Mouse (Mus musculus): ENCODE measurements around the gene C1qtnf4. TPM values are rescaled to one million over a fixed set of nuclear protein-coding genes. Genes with fewer than 3 reads are reported as not detected.
A peak's percentile ranks its signal among the peaks of the same experiment; 100 is the strongest.

C1qtnf4 gene
- polyA plus RNA-seq, 1 experiment from 2014 or later, result not detected

DNA sequence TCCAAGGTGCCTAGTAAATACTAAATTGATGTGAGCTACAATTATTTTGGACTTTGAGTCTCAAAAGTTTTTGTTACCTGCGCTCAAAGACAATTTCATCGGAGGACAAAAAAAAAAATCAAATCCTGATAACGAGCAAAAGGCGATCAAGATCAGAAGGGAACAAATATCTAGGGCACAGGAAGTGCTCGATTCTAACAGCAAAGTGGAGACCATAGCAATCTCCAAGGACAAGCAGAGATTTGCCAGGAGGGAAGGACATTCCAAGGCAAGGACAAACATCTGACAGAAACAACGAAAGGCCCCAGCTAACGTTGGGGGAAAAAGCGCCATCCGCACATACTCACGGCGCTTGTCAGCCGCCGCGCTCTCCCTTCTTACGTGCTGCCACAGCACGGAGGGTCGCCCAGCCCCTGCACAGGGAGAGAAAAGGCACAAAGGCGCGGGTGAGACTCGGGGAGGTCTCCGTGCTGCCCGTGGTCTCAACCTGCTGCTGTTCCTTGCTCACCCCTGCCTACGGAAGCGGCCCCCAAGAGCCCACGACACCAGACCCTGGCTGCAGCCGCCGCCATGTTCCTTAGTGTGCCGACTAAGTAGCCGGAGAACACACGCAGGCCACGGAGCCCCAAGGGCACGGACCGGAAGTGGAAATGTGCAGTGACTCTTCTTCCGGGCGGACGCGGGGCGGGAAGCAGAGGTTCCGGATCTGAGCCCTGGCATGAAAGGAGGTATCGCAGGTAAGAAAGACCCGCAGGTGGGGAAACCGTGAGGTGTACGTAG lies 18.6 kb downstream of the C1qtnf4 start, which contains the start of the genes Kbtbd4 and Ndufs3:
Gene Kbtbd4, plus strand, starts transcription at position 665 of the 780 bp plus-strand sequence.
Gene Ndufs3, minus strand, starts transcription at position 752 of the 780 bp plus-strand sequence.
- Histone ChIP-seq H3K36me3 (ENCODE audit: inconsistent target) (peaks cover 25% of the 10 kb centered on the region), H3K4me3 (ENCODE audit: inconsistent target) (peak within 1 kb of the TSS; percentile 90), H3K27ac (peak within 1 kb of the TSS; percentile 85), H3K79me2 (ENCODE audit: inconsistent target) (peaks cover 44% of the 10 kb centered on the region)
- WGBS (ENCODE audit: missing documents), result 3% methylated on average over 33 of the region's 43 CpGs

DNA sequence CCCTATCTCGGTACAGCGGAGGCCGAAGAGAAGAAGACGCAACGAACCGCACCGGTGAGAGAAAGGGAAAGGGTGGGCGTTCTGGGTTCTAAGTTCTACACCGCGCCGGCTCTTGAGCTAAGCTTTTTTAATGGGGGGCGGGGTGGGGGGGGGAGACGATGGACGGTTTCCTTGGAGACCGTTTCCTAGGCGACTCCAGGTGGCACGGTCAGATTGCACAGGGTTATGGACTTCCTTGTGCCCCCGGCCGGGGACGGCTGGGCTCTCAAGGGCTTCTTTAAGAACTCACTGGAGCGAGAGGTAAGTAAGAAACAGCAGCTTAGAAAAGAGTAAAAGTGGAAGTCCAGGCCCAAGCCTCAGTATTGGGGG lies 19.2 kb downstream of the C1qtnf4 start:
- WGBS (ENCODE audit: missing documents), result under 1% methylated on average over 19 of the region's 21 CpGs
- H3K4me3 ChIP-seq (ENCODE audit: inconsistent target), result peak overlapping the region; percentile 90
- peaks cover 29% of the 10 kb centered on the region for H3K36me3 ChIP-seq (ENCODE audit: inconsistent target)
- H3K79me2 ChIP-seq (ENCODE audit: inconsistent target), result peaks cover 44% of the 10 kb centered on the region
- H3K27ac ChIP-seq, result peak overlapping the region; percentile 85

DNA sequence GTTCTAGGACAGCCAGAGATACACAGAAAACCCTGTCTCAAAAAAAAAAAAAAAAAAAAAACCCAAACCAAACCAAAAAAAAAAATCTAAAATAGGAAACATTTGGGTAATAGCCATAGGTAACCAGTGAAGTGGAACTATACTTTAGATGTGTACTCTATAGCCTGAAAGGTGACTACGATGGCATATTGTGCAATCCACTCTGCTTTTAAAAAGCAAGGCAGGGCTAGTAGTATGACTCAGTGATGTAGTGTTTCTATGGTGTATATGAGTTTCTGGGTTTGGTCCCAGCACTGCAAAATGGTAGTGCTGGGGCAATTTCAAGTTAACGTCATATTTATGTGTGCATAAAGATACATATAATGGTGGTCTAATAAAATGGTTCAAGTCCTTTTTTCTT lies 21.1 kb downstream of the C1qtnf4 start:
- H3K27ac ChIP-seq, result no peak overlapping the region
- peaks cover 27% of the 10 kb centered on the region for H3K36me3 ChIP-seq (ENCODE audit: inconsistent target)
- WGBS (ENCODE audit: missing documents), result 70% methylated on average over 2 of the region's 2 CpGs

DNA sequence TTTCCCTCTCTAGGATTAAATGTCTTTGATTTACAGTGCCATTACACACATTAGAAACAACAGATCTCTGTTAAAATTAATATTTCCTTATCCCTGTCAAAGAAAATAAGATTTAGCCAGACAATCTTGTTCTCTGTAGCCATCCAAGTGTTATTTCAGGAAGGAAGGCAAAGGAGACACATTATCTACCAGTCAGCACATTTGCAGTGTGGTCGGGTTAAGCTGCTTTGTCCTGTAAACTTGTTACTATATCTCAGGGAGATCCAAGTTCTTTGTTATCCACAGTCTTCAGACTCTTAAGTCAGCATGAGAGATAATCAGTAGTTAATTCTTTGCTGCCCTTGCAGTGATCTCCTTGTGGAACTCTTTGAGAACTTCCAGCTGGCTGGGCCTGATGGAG lies 25.2 kb downstream of the C1qtnf4 start:
- Histone ChIP-seq H3K4me3 (ENCODE audit: inconsistent target) (no peak overlapping the region), H3K36me3 (ENCODE audit: inconsistent target) (peaks cover 35% of the 10 kb centered on the region), H3K79me2 (ENCODE audit: inconsistent target) (peaks cover 56% of the 10 kb centered on the region), H3K27ac (no peak overlapping the region)
- 77% methylated on average over 1 of the region's 1 CpGs for WGBS (ENCODE audit: missing documents)

More for the DNA sequence above, 21.1 kb downstream of the C1qtnf4 start:
- Histone ChIP-seq H3K4me3 (ENCODE audit: inconsistent target) (no peak overlapping the region), H3K79me2 (ENCODE audit: inconsistent target) (peaks cover 44% of the 10 kb centered on the region)

DNA sequence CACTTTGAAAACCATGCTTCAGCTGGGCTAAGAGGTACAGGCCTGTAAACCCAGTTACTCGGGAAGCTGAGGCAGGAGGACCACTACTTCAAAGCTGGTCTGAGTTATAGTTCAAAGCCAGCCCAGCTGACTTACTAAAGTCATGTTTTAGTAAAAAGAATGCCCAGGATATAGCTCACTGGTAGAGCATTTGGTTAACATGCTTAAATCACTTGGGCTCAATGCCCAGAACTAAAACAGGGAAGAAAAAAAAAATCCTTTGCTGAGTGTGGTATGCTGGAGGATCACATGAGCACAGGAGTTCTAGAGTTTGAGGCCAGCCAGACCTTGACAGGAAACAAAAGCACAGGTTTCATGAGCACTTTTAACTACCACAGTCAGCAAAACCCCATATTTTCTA lies 26.0 kb downstream of the C1qtnf4 start:
- H3K79me2 ChIP-seq (ENCODE audit: inconsistent target), result peaks cover 56% of the 10 kb centered on the region
- 100% methylated on average over 1 of the region's 1 CpGs for WGBS (ENCODE audit: missing documents)
- no peak overlapping the region for H3K4me3 ChIP-seq (ENCODE audit: inconsistent target)
- no peak overlapping the region for H3K27ac ChIP-seq
- peaks cover 35% of the 10 kb centered on the region for H3K36me3 ChIP-seq (ENCODE audit: inconsistent target)

DNA sequence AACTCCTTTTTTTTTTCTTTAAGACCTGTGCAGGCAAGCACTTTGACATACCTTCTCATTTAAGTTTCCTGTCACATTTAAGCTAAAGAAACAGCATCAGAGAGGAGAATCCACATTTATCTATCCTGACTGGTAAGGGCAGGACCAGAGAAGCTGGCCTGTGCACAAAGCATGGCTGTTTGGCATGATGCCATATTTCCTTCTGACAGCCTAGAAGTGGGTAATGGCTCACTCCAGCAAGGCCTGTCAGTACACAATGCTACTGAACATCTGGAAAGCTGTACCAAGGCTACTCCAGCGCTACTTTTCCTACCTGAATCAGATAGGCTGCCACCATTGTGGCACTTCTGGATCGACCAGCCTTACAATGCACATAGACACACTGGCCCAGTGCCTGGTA lies 28.0 kb downstream of the C1qtnf4 start:
- Histone ChIP-seq H3K4me3 (ENCODE audit: inconsistent target) (no peak overlapping the region), H3K36me3 (ENCODE audit: inconsistent target) (peaks cover 31% of the 10 kb centered on the region), H3K27ac (no peak overlapping the region), H3K79me2 (ENCODE audit: inconsistent target) (peaks cover 60% of the 10 kb centered on the region)
- 100% methylated on average over 2 of the region's 2 CpGs for WGBS (ENCODE audit: missing documents)

DNA sequence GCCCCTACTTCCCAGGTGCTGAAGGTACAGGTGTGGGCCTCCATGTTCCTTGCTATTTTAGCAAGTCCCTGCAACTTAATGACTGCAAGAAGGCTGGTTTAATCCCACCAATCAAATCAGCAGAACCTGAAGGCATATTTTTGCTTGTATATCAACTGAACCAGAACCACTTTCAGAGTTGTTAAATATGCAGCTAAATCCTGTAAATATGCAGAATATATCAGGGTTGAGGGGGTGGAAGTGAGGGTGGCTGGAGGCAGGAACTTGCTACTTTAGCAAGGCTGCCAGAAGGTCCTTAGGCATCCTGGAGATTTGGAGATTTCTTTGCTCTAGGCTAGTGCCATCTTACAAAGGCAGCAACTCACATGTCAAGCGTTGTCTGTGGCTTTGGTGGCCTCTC lies 29.9 kb downstream of the C1qtnf4 start:
- Histone ChIP-seq H3K4me3 (ENCODE audit: inconsistent target) (no peak overlapping the region), H3K36me3 (ENCODE audit: inconsistent target) (peaks cover 17% of the 10 kb centered on the region; the same call in 1 of the 2 replicates), H3K79me2 (ENCODE audit: inconsistent target) (peaks cover 61% of the 10 kb centered on the region), H3K27ac (no peak overlapping the region)
- 100% methylated on average over 1 of the region's 1 CpGs for WGBS (ENCODE audit: missing documents)

DNA sequence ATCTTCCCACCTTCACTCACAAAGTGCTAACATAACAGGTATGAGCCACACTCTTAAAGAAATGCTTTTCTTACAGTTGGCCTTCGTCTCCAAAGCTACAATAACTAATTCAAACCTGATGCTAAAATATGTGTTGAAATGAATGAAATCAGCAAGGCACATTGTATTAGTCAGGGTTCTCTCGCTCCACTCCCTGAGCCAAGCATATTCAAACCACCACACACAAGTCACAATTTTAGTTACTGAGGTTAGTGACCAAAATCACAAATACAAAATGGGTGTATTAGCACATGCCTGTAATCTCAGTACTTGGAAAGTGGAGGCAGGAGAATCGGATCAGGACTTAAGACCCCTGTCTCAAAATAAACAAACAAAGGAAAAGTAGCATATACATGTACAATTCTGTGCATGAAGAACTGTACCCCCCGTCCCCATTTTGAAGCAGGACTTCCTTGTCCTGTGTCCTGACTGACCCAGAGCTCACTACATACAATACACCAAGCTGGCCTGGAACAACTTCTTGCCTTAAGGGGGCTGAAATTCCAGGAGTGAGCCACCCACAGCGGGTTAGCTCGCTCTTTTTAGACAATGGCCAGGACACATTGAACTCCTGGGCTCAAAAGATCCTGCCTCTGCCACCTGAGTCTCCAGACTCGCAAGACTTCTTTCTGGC lies 31.0 kb downstream of the C1qtnf4 start:
- peak overlapping the region; percentile 77 for H3K27ac ChIP-seq
- peaks cover 17% of the 10 kb centered on the region; the same call in 1 of the 2 replicates for H3K36me3 ChIP-seq (ENCODE audit: inconsistent target)
- peaks cover 61% of the 10 kb centered on the region for H3K79me2 ChIP-seq (ENCODE audit: inconsistent target)
- 19% methylated on average over 6 of the region's 7 CpGs for WGBS (ENCODE audit: missing documents)
- peak overlapping the region; percentile 72 for H3K4me3 ChIP-seq (ENCODE audit: inconsistent target)

DNA sequence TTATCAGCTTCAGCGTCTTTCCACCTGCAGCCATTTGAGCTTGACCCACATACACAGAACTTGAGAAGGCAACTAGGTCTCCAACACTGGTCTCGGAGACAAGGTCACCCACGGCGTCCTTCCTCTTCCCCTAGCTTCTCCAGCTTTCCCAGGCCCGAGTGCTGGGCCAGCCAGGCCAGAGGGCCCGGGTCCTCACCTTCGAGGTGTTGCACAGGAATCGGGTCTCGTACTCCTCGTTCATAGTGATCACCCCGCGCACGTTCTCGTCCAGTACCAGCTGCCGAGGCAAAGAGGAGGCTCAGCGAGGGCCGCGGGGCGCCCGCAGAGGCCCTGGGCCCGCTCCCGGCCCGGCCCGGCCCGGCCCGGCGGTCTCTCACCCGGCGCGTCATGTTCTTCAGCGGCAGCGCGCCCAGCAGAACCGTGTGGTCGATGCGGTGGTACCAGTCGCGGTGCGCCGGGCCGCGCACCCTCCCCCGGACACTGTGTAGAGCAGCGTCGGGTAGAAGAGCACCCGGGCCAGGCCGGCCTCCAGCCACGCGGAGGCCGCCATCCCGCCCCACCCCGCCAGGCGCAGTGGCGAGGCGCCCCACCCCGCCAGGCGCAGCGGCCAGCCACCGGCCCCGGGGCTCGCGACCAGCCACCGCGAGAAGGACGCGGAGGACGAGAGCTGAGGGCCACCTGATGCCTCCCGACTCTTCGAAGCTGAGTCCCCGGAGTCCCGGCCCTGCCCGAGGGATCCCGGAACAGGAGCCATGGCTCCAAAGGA lies 31.8 kb downstream of the C1qtnf4 start:
- Histone ChIP-seq H3K27ac (peak overlapping the region; percentile 77), H3K79me2 (ENCODE audit: inconsistent target) (peaks cover 58% of the 10 kb centered on the region), H3K4me3 (ENCODE audit: inconsistent target) (peak overlapping the region; percentile 72), H3K36me3 (ENCODE audit: inconsistent target) (peaks cover 16% of the 10 kb centered on the region; the same call in 1 of the 2 replicates)
- WGBS (ENCODE audit: missing documents), result 2% methylated on average over 70 of the region's 73 CpGs

DNA sequence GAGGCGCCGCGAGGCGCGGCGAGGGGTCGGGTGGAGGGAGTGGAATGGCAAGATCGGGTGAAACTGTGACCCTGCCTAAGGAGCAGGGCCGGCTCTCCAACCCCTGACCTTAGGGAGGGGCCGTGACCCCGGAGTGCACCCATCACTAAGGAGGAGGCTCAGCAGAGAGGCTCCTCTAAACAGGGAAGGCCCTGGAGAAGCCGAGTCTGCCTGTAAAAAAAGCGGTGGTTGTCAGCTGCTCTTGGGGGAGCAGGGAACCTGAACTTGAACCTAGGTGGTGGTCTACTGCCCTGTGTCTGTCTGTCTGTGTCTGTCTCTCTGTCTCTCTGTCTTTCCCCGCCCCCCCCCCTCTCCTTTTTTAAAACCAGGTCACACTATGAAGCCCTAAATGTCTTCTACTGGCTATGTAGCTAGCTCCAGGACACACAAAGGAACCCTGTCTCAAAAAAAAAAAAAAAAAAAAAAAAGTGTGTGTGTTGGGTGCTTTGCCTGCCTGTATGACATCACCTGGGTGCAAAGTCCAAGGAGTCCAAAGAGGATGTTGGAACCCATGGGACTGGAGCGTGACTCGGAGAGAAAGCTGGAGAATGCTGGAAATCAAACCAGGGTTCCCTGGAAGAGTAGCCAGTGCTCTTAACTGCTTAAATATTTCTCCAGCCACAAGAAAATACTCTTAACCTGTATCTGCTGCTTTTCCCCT lies 32.5 kb downstream of the C1qtnf4 start:
- peaks cover 9% of the 10 kb centered on the region; the same call in 1 of the 2 replicates for H3K36me3 ChIP-seq (ENCODE audit: inconsistent target)
- H3K27ac ChIP-seq, result peak overlapping the region; percentile 77
- H3K79me2 ChIP-seq (ENCODE audit: inconsistent target), result peaks cover 51% of the 10 kb centered on the region
- peak overlapping the region; percentile 45 for H3K4me3 ChIP-seq (ENCODE audit: inconsistent target)
- WGBS (ENCODE audit: missing documents), result 12% methylated on average over 15 of the region's 16 CpGs

DNA sequence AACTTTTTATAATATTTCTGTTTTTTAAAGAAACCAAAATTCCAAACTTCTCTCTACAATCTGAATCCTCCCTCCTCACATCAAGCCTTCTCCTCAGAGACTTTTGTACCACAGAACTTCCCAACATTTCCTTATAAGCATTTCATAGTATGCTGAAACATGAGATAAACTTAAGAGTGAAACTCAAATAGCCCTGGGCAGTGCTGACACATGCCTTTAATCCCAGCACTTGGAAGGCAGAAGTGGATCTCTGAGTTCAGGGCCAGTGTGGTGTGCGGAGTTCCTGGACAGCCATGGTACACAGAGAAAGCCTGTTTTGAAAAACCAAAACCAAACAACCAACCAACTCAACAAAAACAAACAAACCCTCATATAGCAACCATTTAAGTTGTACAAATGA lies 35.5 kb downstream of the C1qtnf4 start:
- WGBS (ENCODE audit: missing documents), result 89% methylated on average over 1 of the region's 1 CpGs

DNA sequence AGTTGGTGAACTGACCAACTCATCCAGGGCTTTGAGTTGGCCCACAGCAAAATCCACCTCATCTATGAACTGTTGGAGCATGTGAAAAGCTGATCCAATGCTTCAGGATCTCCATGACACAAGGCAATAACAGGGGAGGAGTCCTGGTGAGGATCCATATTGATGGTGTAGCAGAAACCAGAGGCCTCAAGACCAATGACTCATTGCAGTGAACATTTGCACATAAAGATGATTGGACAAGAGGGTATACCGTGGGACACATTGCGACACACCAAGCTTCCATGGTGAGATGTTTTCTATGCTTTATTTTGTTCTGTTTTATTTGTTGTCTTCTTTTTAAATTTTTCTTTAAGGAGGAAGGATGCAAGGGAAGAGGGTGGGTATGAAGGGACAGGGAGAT lies 37.0 kb downstream of the C1qtnf4 start:
- Histone ChIP-seq H3K27ac (no peak overlapping the region), H3K79me2 (ENCODE audit: inconsistent target) (peaks cover 10% of the 10 kb centered on the region; the same call in 1 of the 2 replicates), H3K36me3 (ENCODE audit: inconsistent target) (no peaks in the 10 kb centered on the region), H3K4me3 (ENCODE audit: inconsistent target) (no peak overlapping the region)
- WGBS (ENCODE audit: missing documents), result 53% methylated on average over 2 of the region's 2 CpGs

More for the DNA sequence above, 35.5 kb downstream of the C1qtnf4 start:
- Histone ChIP-seq H3K36me3 (ENCODE audit: inconsistent target) (no peaks in the 10 kb centered on the region), H3K79me2 (ENCODE audit: inconsistent target) (peaks cover 21% of the 10 kb centered on the region), H3K4me3 (ENCODE audit: inconsistent target) (no peak overlapping the region), H3K27ac (no peak overlapping the region)

DNA sequence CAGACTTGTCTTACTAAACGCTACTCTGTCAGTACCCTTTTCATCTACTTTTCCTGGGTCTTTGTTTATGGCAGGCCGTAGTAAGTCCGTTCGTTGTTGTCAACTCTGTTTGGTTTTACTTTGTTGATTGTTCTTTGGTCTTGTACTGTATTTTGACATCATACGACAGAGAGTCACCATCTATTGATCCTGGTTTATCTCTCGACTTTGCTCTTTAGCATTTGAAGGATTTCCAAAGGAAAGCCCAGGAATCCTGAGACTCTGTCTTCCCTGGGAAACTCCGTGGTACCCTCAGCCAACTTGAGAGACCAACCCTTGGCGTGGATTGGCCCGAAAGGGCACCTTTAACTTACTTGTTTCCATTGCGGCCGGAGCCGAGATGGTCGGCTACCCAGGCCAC lies 42.9 kb downstream of the C1qtnf4 start:
- H3K27ac ChIP-seq, result no peak overlapping the region
- no peaks in the 10 kb centered on the region for H3K36me3 ChIP-seq (ENCODE audit: inconsistent target)
- no peaks in the 10 kb centered on the region for H3K79me2 ChIP-seq (ENCODE audit: inconsistent target)
- H3K4me3 ChIP-seq (ENCODE audit: inconsistent target), result no peak overlapping the region
- WGBS (ENCODE audit: missing documents), result 91% methylated on average over 13 of the region's 13 CpGs

DNA sequence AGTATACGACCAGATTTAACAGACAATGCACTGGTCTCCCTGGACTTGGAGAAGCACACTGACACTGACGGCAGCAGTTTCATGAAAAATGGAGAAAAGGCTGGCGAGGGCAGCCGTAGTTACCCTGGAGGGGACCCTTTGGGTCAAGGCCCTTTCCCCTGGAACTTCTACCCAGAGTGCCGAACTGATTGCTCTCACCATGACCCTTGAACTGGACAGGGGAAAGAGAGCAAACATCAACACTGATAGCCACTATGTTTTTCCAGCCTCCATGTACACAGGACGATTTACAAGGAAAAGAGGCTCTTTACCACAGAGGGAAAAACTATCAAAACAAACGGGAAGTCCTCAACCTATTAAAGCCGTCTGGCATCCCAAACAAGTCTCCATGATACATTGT lies 46.2 kb downstream of the C1qtnf4 start:
- Histone ChIP-seq H3K27ac (no peak overlapping the region), H3K79me2 (ENCODE audit: inconsistent target) (no peaks in the 10 kb centered on the region), H3K36me3 (ENCODE audit: inconsistent target) (no peaks in the 10 kb centered on the region), H3K4me3 (ENCODE audit: inconsistent target) (no peak overlapping the region)
- 84% methylated on average over 7 of the region's 8 CpGs for WGBS (ENCODE audit: missing documents)
